Mouse (Mus musculus) embryonic facial prominence, embryonic 12.5 days (tissue): ENCODE measurements around the gene Pik3r2. TPM values are rescaled to one million over a fixed set of nuclear protein-coding genes. Genes with fewer than 3 reads are reported as not detected.
A peak's percentile ranks its signal among the peaks of the same experiment; 100 is the strongest.

Experiments used
- ATAC-seq: fragments of 200-750 bp; cut with Nextera tagmentation; 2 replicates; pipeline ENCODE4 v1.8.0; 2017; ENCODE audit not compliant: insufficient number of reproducible peaks, insufficient read depth, low FRiP score, low TSS enrichment
- H3K27ac ChIP-seq: fragments of 300-500 bp; sonication (generic); 2 replicates; pipeline ENCODE4 v1.5.1; 2016; ENCODE audit warnings: mild to moderate bottlenecking
- H3K27me3 ChIP-seq: fragments of 300-500 bp; sonication (generic); 2 replicates; pipeline ENCODE4 v1.6.1; 2016; ENCODE audit warnings: mild to moderate bottlenecking, moderate library complexity
- H3K36me3 ChIP-seq: fragments of 300-500 bp; sonication (generic); 2 replicates; pipeline ENCODE4 v1.6.1; 2016; ENCODE audit warnings: mild to moderate bottlenecking
- H3K4me1 ChIP-seq: fragments of 300-500 bp; sonication (generic); 2 replicates; pipeline ENCODE4 v1.6.1; 2016
- H3K4me2 ChIP-seq: fragments of 300-500 bp; sonication (generic); replicated peaks from 2 replicates; pipeline ENCODE4 v1.6.1; 2016; ENCODE audit warnings: mild to moderate bottlenecking, moderate library complexity
- H3K4me3 ChIP-seq: fragments of 300-500 bp; sonication (generic); 2 replicates; pipeline ENCODE4 v1.5.1; 2016; ENCODE audit warnings: mild to moderate bottlenecking
- H3K9ac ChIP-seq: fragments of 300-500 bp; sonication (generic); 2 replicates; pipeline ENCODE4 v1.6.1; 2016; ENCODE audit warnings: mild to moderate bottlenecking, moderate library complexity
- H3K9me3 ChIP-seq: fragments of 300-500 bp; sonication (generic); 2 replicates; pipeline ENCODE4 v1.6.1; 2016; ENCODE audit warnings: mild to moderate bottlenecking, moderate library complexity
- WGBS: fragments of 180-500 bp; shearing (Covaris S2); methylation state at CpG from one replicate; pipeline ENCODE4 v1.1.7; 2016; 5-methylcytosine and 5-hydroxymethylcytosine counted together
- polyA plus RNA-seq: library from polyadenylated mRNA; unstranded; fragments of >200 nt; fragmentation: Nextera tagmentation; extraction: Ambion mirVana; gene quantifications from 2 replicates; pipeline ENCODE4 v1.2.1, GENCODE M21; 2016

Pik3r2 gene
- polyA plus RNA-seq, 1 experiment from 2014 or later, result 78.0 TPM

- no peak overlapping the region for H3K9ac ChIP-seq
- peaks cover 28% of the 10 kb centered on the region for H3K4me1 ChIP-seq
Observed at GRCm38 (mm10) chr8:70764026-70764425, 12.5 kb downstream of the Pik3r2 start.

GRCm38 (mm10) chr8:70763354-70763753, 13.2 kb downstream of the Pik3r2 start:
- peaks cover 30% of the 10 kb centered on the region for H3K4me1 ChIP-seq
- peaks cover 12% of the 10 kb centered on the region for H3K36me3 ChIP-seq

More at GRCm38 (mm10) chr8:70764026-70764425, 12.5 kb downstream of the Pik3r2 start:
- no peak overlapping the region for H3K4me3 ChIP-seq
- H3K27me3 ChIP-seq, result no peaks in the 10 kb centered on the region
- no peak overlapping the region for H3K4me2 ChIP-seq
- H3K9me3 ChIP-seq, result no peaks in the 10 kb centered on the region
- ATAC-seq, result no peak
- H3K36me3 ChIP-seq, result peaks cover 16% of the 10 kb centered on the region
- H3K27ac ChIP-seq, result no peak overlapping the region
- 88% methylated on average over 8 of the region's 8 CpGs for WGBS

GRCm38 (mm10) chr8:70762118-70762517, 14.4 kb downstream of the Pik3r2 start:
- Histone ChIP-seq H3K4me2 (no peak overlapping the region), H3K4me3 (no peak overlapping the region), H3K27me3 (no peaks in the 10 kb centered on the region), H3K36me3 (peaks cover 11% of the 10 kb centered on the region; the same call in 1 of the 2 replicates), H3K9ac (no peak overlapping the region), H3K9me3 (no peaks in the 10 kb centered on the region), H3K4me1 (peaks cover 30% of the 10 kb centered on the region), H3K27ac (no peak overlapping the region)
- no peak for ATAC-seq
- 86% methylated on average over 1 of the region's 1 CpGs for WGBS

More at GRCm38 (mm10) chr8:70763354-70763753, 13.2 kb downstream of the Pik3r2 start:
- no peak overlapping the region for H3K4me3 ChIP-seq
- 4% methylated on average over 3 of the region's 3 CpGs for WGBS
- H3K27me3 ChIP-seq, result no peaks in the 10 kb centered on the region
- no peak for ATAC-seq
- no peaks in the 10 kb centered on the region for H3K9me3 ChIP-seq
- no peak overlapping the region for H3K27ac ChIP-seq
- no peak overlapping the region for H3K9ac ChIP-seq
- no peak overlapping the region for H3K4me2 ChIP-seq

- peak; percentile 93 for ATAC-seq
- peak within 1 kb of the TSS; percentile 65 for H3K4me3 ChIP-seq
- no peaks in the 10 kb centered on the region for H3K9me3 ChIP-seq
- H3K9ac ChIP-seq, result peak within 1 kb of the TSS; percentile 71
- no peaks in the 10 kb centered on the region for H3K27me3 ChIP-seq
- H3K36me3 ChIP-seq, result peaks cover 22% of the 10 kb centered on the region; the same call in 1 of the 2 replicates
- H3K27ac ChIP-seq, result peak within 1 kb of the TSS; percentile 71
- H3K4me2 ChIP-seq, result peak within 1 kb of the TSS; percentile 91
- peaks cover 20% of the 10 kb centered on the region for H3K4me1 ChIP-seq
- WGBS, result 1% methylated on average over 55 of the region's 55 CpGs
Observed at GRCm38 (mm10) chr8:70760775-70761406, 15.6 kb downstream of the Pik3r2 start, which contains the start of gene Mpv17l2. TSS of gene Mpv17l2 (minus strand) at chr8:70760946.

- Histone ChIP-seq H3K27me3 (no peaks in the 10 kb centered on the region), H3K4me3 (peak overlapping the region; percentile 65), H3K4me2 (peak overlapping the region; percentile 91), H3K4me1 (peaks cover 23% of the 10 kb centered on the region), H3K36me3 (peaks cover 22% of the 10 kb centered on the region; the same call in 1 of the 2 replicates), H3K27ac (peak overlapping the region; percentile 71), H3K9ac (peak overlapping the region; percentile 71), H3K9me3 (no peaks in the 10 kb centered on the region)
- ATAC-seq, result peak; percentile 1; the same call in 1 of the 2 replicates
- WGBS, result 1% methylated on average over 22 of the region's 22 CpGs
Observed at GRCm38 (mm10) chr8:70760350-70760749, 16.2 kb downstream of the Pik3r2 start.

- H3K36me3 ChIP-seq, result peaks cover 22% of the 10 kb centered on the region; the same call in 1 of the 2 replicates
- no peaks in the 10 kb centered on the region for H3K9me3 ChIP-seq
- H3K4me1 ChIP-seq, result peaks cover 28% of the 10 kb centered on the region
- 0 out of 2 replicates have a peak overlapping the region, but pooled peaks have one; percentile 91 for H3K4me2 ChIP-seq
- H3K27ac ChIP-seq, result no peak overlapping the region
- ATAC-seq, result no peak
- no peak overlapping the region for H3K4me3 ChIP-seq
- 69% methylated on average over 19 of the region's 19 CpGs for WGBS
- no peak overlapping the region for H3K9ac ChIP-seq
- H3K27me3 ChIP-seq, result no peaks in the 10 kb centered on the region
Observed at GRCm38 (mm10) chr8:70758616-70759561, 17.6 kb downstream of the Pik3r2 start.

GRCm38 (mm10) chr8:70758308-70758615, 18.3 kb downstream of the Pik3r2 start:
- Histone ChIP-seq H3K4me1 (peaks cover 29% of the 10 kb centered on the region), H3K4me3 (no peak overlapping the region)

GRCm38 (mm10) chr8:70757523-70758307, 18.8 kb downstream of the Pik3r2 start:
- Histone ChIP-seq H3K4me1 (peaks cover 34% of the 10 kb centered on the region), H3K9me3 (no peaks in the 10 kb centered on the region), H3K36me3 (peaks cover 22% of the 10 kb centered on the region; the same call in 1 of the 2 replicates), H3K9ac (no peak overlapping the region), H3K27ac (no peak overlapping the region), H3K4me2 (no peak overlapping the region), H3K27me3 (no peaks in the 10 kb centered on the region), H3K4me3 (no peak overlapping the region)
- no peak for ATAC-seq
- WGBS, result 70% methylated on average over 22 of the region's 22 CpGs

More at GRCm38 (mm10) chr8:70758308-70758615, 18.3 kb downstream of the Pik3r2 start:
- H3K9me3 ChIP-seq, result no peaks in the 10 kb centered on the region
- peaks cover 22% of the 10 kb centered on the region; the same call in 1 of the 2 replicates for H3K36me3 ChIP-seq
- no peaks in the 10 kb centered on the region for H3K27me3 ChIP-seq
- no peak overlapping the region for H3K27ac ChIP-seq
- no peak overlapping the region for H3K4me2 ChIP-seq
- WGBS, result 82% methylated on average over 7 of the region's 7 CpGs
- no peak for ATAC-seq
- H3K9ac ChIP-seq, result no peak overlapping the region

GRCm38 (mm10) chr8:70756476-70757040, 20.0 kb downstream of the Pik3r2 start:
- Histone ChIP-seq H3K4me2 (no peak overlapping the region), H3K4me3 (no peak overlapping the region), H3K9me3 (no peaks in the 10 kb centered on the region), H3K36me3 (peaks cover 22% of the 10 kb centered on the region; the same call in 1 of the 2 replicates), H3K27ac (no peak overlapping the region), H3K9ac (no peak overlapping the region), H3K4me1 (peaks cover 37% of the 10 kb centered on the region), H3K27me3 (no peaks in the 10 kb centered on the region)
- ATAC-seq, result no peak
- 90% methylated on average over 6 of the region's 6 CpGs for WGBS

GRCm38 (mm10) chr8:70755661-70756475, 20.6 kb downstream of the Pik3r2 start:
- Histone ChIP-seq H3K4me2 (peak overlapping the region; percentile 97), H3K4me1 (peaks cover 33% of the 10 kb centered on the region), H3K27ac (no peak overlapping the region), H3K9ac (peak overlapping the region; percentile 72), H3K9me3 (no peaks in the 10 kb centered on the region), H3K36me3 (peaks cover 22% of the 10 kb centered on the region; the same call in 1 of the 2 replicates), H3K27me3 (no peaks in the 10 kb centered on the region), H3K4me3 (peak overlapping the region; percentile 57)
- no peak for ATAC-seq
- WGBS, result 81% methylated on average over 24 of the region's 24 CpGs
